18 mouse cellular contexts compared by ENCODE assay signal in genomic region chr8:42967862-42968395, GRCm38 (mm10).
DNase-seq lines count a peak whose midpoint lies in the region; ATAC-seq and TF ChIP-seq lines count a peak whose summit lies in the region.
"Had no signal": no experiment of that assay in that cellular context is flagged by ENCODE, and none has a peak within 500 bp of the region (broad histone marks: within the 10 kb centered on the region; RNA-seq: fewer than 3 reads in every experiment).

No protein-coding gene starts in this region.

- H3K27ac ChIP-seq in kidney, embryonic 15.5 days: no peak overlapping the region
- no peak overlapping the region for H3K27ac ChIP-seq in hindbrain, embryonic 16.5 days (ENCODE audit: low read depth, low read length)
- no peak overlapping the region for H3K27ac ChIP-seq in neural tube, embryonic 13.5 days (replicated peaks)
- H3K27ac ChIP-seq in forebrain, postnatal 0 days (ENCODE audit: low read depth, low read length): no peak overlapping the region
- H3K27ac ChIP-seq: forebrain, embryonic 13.5 days; heart, embryonic 13.5 days; midbrain, embryonic 13.5 days had no signal

- H3K9ac ChIP-seq in kidney, embryonic 15.5 days: no peak overlapping the region
- no peak overlapping the region for H3K9ac ChIP-seq in hindbrain, embryonic 16.5 days (ENCODE audit: low read depth, low read length)
- no peak overlapping the region for H3K9ac ChIP-seq in neural tube, embryonic 13.5 days
- H3K9ac ChIP-seq in forebrain, postnatal 0 days: no peak overlapping the region
- H3K9ac ChIP-seq: forebrain, embryonic 13.5 days; heart, embryonic 13.5 days; midbrain, embryonic 13.5 days had no signal

- 35% methylated on average over 8 of the region's 8 CpGs for WGBS in kidney, embryonic 15.5 days
- 46% methylated on average over 8 of the region's 8 CpGs for WGBS in hindbrain, embryonic 16.5 days
- 32% methylated on average over 8 of the region's 8 CpGs for WGBS in neural tube, embryonic 13.5 days
- 82% methylated on average over 8 of the region's 8 CpGs for WGBS in forebrain, postnatal 0 days

- no peaks in the 10 kb centered on the region for H3K9me3 ChIP-seq in kidney, embryonic 15.5 days (replicated peaks)
- no peaks in the 10 kb centered on the region for H3K9me3 ChIP-seq in hindbrain, embryonic 16.5 days (ENCODE audit: control insufficient read depth, low read length)
- H3K9me3 ChIP-seq in neural tube, embryonic 13.5 days: no peaks in the 10 kb centered on the region
- no peaks in the 10 kb centered on the region for H3K9me3 ChIP-seq in forebrain, postnatal 0 days (ENCODE audit: low read length)
- H3K9me3 ChIP-seq: forebrain, embryonic 13.5 days; heart, embryonic 13.5 days; midbrain, embryonic 13.5 days had no signal

- DNase-seq in kidney, adult 8-10 months: no peak
- DNase-seq in embryo, embryonic 11 days: peak; percentile 35
- no peak for DNase-seq in forebrain, postnatal 0 days
- DNase-seq in adipocyte (ENCODE audit: low spot score): no peak
- DNase-seq: adrenal gland, postnatal 10 days; cerebellum, adult 2 months; heart, postnatal 36 days; kidney, adult 11 months; layer of hippocampus, postnatal 36 days; lung, adult 18-20 months; lung, postnatal 4 days; thymus, postnatal 25 days had no signal

- H3K4me3 ChIP-seq in kidney, embryonic 15.5 days (replicated peaks): no peak overlapping the region
- no peak overlapping the region for H3K4me3 ChIP-seq in hindbrain, embryonic 16.5 days (ENCODE audit: low read length)
- no peak overlapping the region for H3K4me3 ChIP-seq in neural tube, embryonic 13.5 days
- no peak overlapping the region for H3K4me3 ChIP-seq in forebrain, postnatal 0 days (ENCODE audit: low read depth, low read length)
- H3K4me3 ChIP-seq: forebrain, embryonic 13.5 days; heart, embryonic 13.5 days; midbrain, embryonic 13.5 days had no signal

- H3K4me2 ChIP-seq in kidney, embryonic 15.5 days: no peak overlapping the region
- H3K4me2 ChIP-seq in hindbrain, embryonic 16.5 days (ENCODE audit: low read length): no peak overlapping the region
- peak overlapping the region; percentile 40 for H3K4me2 ChIP-seq in neural tube, embryonic 13.5 days
- H3K4me2 ChIP-seq in forebrain, postnatal 0 days (ENCODE audit: low read depth): no peak overlapping the region
- H3K4me2 ChIP-seq: forebrain, embryonic 13.5 days; heart, embryonic 13.5 days; midbrain, embryonic 13.5 days had no signal

- peak; percentile 71 for ATAC-seq in kidney, embryonic 15.5 days (replicated peaks; ENCODE audit: low FRiP score)
- peak; percentile 56; the same call in 1 of the 2 replicates for ATAC-seq in hindbrain, embryonic 16.5 days
- ATAC-seq in neural tube, embryonic 13.5 days (ENCODE audit: low read depth): peak; percentile 74
- ATAC-seq in forebrain, postnatal 0 days: no peak
- ATAC-seq: forebrain, embryonic 13.5 days; midbrain, embryonic 13.5 days had no signal

- TF ChIP-seq CTCF in forebrain, postnatal 0 days (IDR thresholded peaks at IDR 0.05; ENCODE audit: low read depth): no peak

- H3K27me3 ChIP-seq in kidney, embryonic 15.5 days: no peaks in the 10 kb centered on the region
- no peaks in the 10 kb centered on the region for H3K27me3 ChIP-seq in hindbrain, embryonic 16.5 days (replicated peaks; ENCODE audit: control insufficient read depth, insufficient read depth, low read length)
- H3K27me3 ChIP-seq in neural tube, embryonic 13.5 days: no peaks in the 10 kb centered on the region
- no peaks in the 10 kb centered on the region for H3K27me3 ChIP-seq in forebrain, postnatal 0 days (ENCODE audit: insufficient read depth, low read length)
- H3K27me3 ChIP-seq: forebrain, embryonic 13.5 days; heart, embryonic 13.5 days; midbrain, embryonic 13.5 days had no signal

- 0 out of 2 replicates have a peak, but pooled peaks cover 3% of the 10 kb centered on the region for H3K4me1 ChIP-seq in kidney, embryonic 15.5 days
- H3K4me1 ChIP-seq in hindbrain, embryonic 16.5 days (ENCODE audit: control insufficient read depth, insufficient read depth, low read depth, low read length): no peaks in the 10 kb centered on the region
- H3K4me1 ChIP-seq in neural tube, embryonic 13.5 days (replicated peaks): peaks cover 8% of the 10 kb centered on the region
- H3K4me1 ChIP-seq in forebrain, postnatal 0 days (ENCODE audit: insufficient read depth): no peaks in the 10 kb centered on the region
- H3K4me1 ChIP-seq: forebrain, embryonic 13.5 days; heart, embryonic 13.5 days had no signal

- H3K36me3 ChIP-seq in kidney, embryonic 15.5 days: no peaks in the 10 kb centered on the region
- H3K36me3 ChIP-seq in hindbrain, embryonic 16.5 days (ENCODE audit: control insufficient read depth, insufficient read depth, low read length): no peaks in the 10 kb centered on the region
- no peaks in the 10 kb centered on the region for H3K36me3 ChIP-seq in neural tube, embryonic 13.5 days
- no peaks in the 10 kb centered on the region for H3K36me3 ChIP-seq in forebrain, postnatal 0 days (ENCODE audit: insufficient read depth)
- H3K36me3 ChIP-seq: heart, embryonic 13.5 days; midbrain, embryonic 13.5 days had no signal
